In the genomic region with DNA sequence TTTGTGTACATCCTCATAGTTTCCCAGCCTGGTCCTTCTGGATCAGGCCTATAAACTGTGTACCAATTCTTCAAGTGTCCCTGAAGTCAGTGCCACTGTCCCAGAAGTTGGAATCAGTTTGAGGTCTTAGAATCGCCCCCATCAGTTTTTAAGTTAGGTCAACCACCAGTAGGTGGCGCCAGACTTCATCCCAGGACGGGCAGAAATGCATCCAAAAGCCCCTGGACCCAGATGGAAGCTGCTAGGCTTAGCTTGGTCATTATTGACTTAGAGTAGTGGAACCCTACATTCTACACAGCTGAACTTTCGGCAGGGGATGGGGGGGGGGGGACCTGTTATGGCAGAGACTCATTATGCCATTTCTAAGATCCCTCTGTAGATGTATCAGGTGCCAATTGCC, we compare ENCODE assay signal across 8 mouse cellular contexts.
DNase-seq lines count a peak whose midpoint lies in the region; ATAC-seq and TF ChIP-seq lines count a peak whose summit lies in the region.

No protein-coding gene starts in this region.

- H3K27ac ChIP-seq in forebrain, embryonic 14.5 days (ENCODE audit: low read depth, low read length): no peak overlapping the region
- H3K27ac ChIP-seq in forebrain, embryonic 12.5 days: no peak overlapping the region
- H3K27ac ChIP-seq in midbrain, embryonic 11.5 days (ENCODE audit: low read depth, low read length): no peak overlapping the region
- no peak overlapping the region for H3K27ac ChIP-seq in midbrain, embryonic 15.5 days
- H3K27ac ChIP-seq in stomach, postnatal 0 days (replicated peaks): no peak overlapping the region

- no peak for TF ChIP-seq EP300 in stomach, postnatal 0 days (optimal IDR thresholded peaks at IDR 0.05)

- no peaks in the 10 kb centered on the region for H3K27me3 ChIP-seq in forebrain, embryonic 14.5 days (replicated peaks; ENCODE audit: control insufficient read depth, insufficient read depth, low read length)
- no peaks in the 10 kb centered on the region for H3K27me3 ChIP-seq in forebrain, embryonic 12.5 days
- no peaks in the 10 kb centered on the region for H3K27me3 ChIP-seq in midbrain, embryonic 11.5 days (ENCODE audit: control insufficient read depth, insufficient read depth, low read length)
- H3K27me3 ChIP-seq in midbrain, embryonic 15.5 days (replicated peaks): no peaks in the 10 kb centered on the region
- H3K27me3 ChIP-seq in stomach, postnatal 0 days (ENCODE audit: control insufficient read depth, insufficient read depth, low read length): no peaks in the 10 kb centered on the region

- no peak overlapping the region for H3K4me3 ChIP-seq in forebrain, embryonic 14.5 days (ENCODE audit: low read depth, low read length)
- no peak overlapping the region for H3K4me3 ChIP-seq in forebrain, embryonic 12.5 days (replicated peaks)
- H3K4me3 ChIP-seq in midbrain, embryonic 11.5 days (ENCODE audit: low read depth, low read length): no peak overlapping the region
- no peak overlapping the region for H3K4me3 ChIP-seq in midbrain, embryonic 15.5 days
- H3K4me3 ChIP-seq in stomach, postnatal 0 days (ENCODE audit: low read depth, low read length): no peak overlapping the region

- WGBS in forebrain, embryonic 14.5 days: 40% methylated on average over 4 of the region's 4 CpGs
- 36% methylated on average over 4 of the region's 4 CpGs for WGBS in forebrain, embryonic 12.5 days
- 39% methylated on average over 4 of the region's 4 CpGs for WGBS in midbrain, embryonic 11.5 days
- 34% methylated on average over 4 of the region's 4 CpGs for WGBS in midbrain, embryonic 15.5 days
- 40% methylated on average over 4 of the region's 4 CpGs for WGBS in stomach, postnatal 0 days

- no peak for ATAC-seq in forebrain, embryonic 14.5 days
- ATAC-seq in forebrain, embryonic 12.5 days (ENCODE audit: low FRiP score): no peak
- ATAC-seq in midbrain, embryonic 11.5 days (ENCODE audit: low FRiP score): no peak
- no peak for ATAC-seq in midbrain, embryonic 15.5 days (replicated peaks)
- ATAC-seq in stomach, postnatal 0 days (ENCODE audit: low FRiP score, low TSS enrichment): no peak

- TF ChIP-seq CTCF in stomach, postnatal 0 days (IDR thresholded peaks at IDR 0.05; ENCODE audit: low read depth): peak; percentile 72

- no peaks in the 10 kb centered on the region for H3K4me1 ChIP-seq in forebrain, embryonic 14.5 days (ENCODE audit: control insufficient read depth, insufficient read depth, low read length)
- H3K4me1 ChIP-seq in forebrain, embryonic 12.5 days: no peaks in the 10 kb centered on the region
- no peaks in the 10 kb centered on the region for H3K4me1 ChIP-seq in midbrain, embryonic 11.5 days (ENCODE audit: control insufficient read depth, insufficient read depth, low read length)
- H3K4me1 ChIP-seq in midbrain, embryonic 15.5 days: no peaks in the 10 kb centered on the region
- no peaks in the 10 kb centered on the region for H3K4me1 ChIP-seq in stomach, postnatal 0 days (replicated peaks; ENCODE audit: control insufficient read depth, insufficient read depth)

- H3K9ac ChIP-seq in forebrain, embryonic 14.5 days (ENCODE audit: low read length): no peak overlapping the region
- no peak overlapping the region for H3K9ac ChIP-seq in forebrain, embryonic 12.5 days
- H3K9ac ChIP-seq in midbrain, embryonic 11.5 days (ENCODE audit: low read length): no peak overlapping the region
- no peak overlapping the region for H3K9ac ChIP-seq in midbrain, embryonic 15.5 days
- H3K9ac ChIP-seq in stomach, postnatal 0 days (ENCODE audit: low read length): no peak overlapping the region

- DNase-seq in forebrain, embryonic 14.5 days (ENCODE audit: low spot score): peak; percentile 62
- DNase-seq in midbrain, embryonic 11.5 days (ENCODE audit: low spot score, missing footprints): peak; percentile 91
- DNase-seq in adrenal gland, postnatal 10 days: peak; percentile 56
- DNase-seq in induced T-regulatory cell, adult 2 months (ENCODE audit: low read depth): peak; percentile 58
- peak; percentile 37 for DNase-seq in stomach, postnatal 0 days (ENCODE audit: low spot score)
- no peak for DNase-seq in layer of hippocampus, postnatal 36 days

- no peak overlapping the region for H3K4me2 ChIP-seq in forebrain, embryonic 14.5 days (ENCODE audit: low read length)
- no peak overlapping the region for H3K4me2 ChIP-seq in forebrain, embryonic 12.5 days
- no peak overlapping the region for H3K4me2 ChIP-seq in midbrain, embryonic 11.5 days
- H3K4me2 ChIP-seq in midbrain, embryonic 15.5 days: no peak overlapping the region
- H3K4me2 ChIP-seq in stomach, postnatal 0 days (replicated peaks; ENCODE audit: low read depth): no peak overlapping the region

- no peaks in the 10 kb centered on the region for H3K36me3 ChIP-seq in forebrain, embryonic 14.5 days (ENCODE audit: control insufficient read depth, insufficient read depth, low read length)
- no peaks in the 10 kb centered on the region for H3K36me3 ChIP-seq in forebrain, embryonic 12.5 days (replicated peaks)
- no peaks in the 10 kb centered on the region for H3K36me3 ChIP-seq in midbrain, embryonic 11.5 days (ENCODE audit: control insufficient read depth, insufficient read depth, low read length)
- H3K36me3 ChIP-seq in midbrain, embryonic 15.5 days (replicated peaks): no peaks in the 10 kb centered on the region
- H3K36me3 ChIP-seq in stomach, postnatal 0 days (ENCODE audit: control insufficient read depth, insufficient read depth, low read length): no peaks in the 10 kb centered on the region

- no peaks in the 10 kb centered on the region for H3K9me3 ChIP-seq in forebrain, embryonic 14.5 days (replicated peaks; ENCODE audit: control insufficient read depth, low read length)
- no peaks in the 10 kb centered on the region for H3K9me3 ChIP-seq in forebrain, embryonic 12.5 days
- no peaks in the 10 kb centered on the region for H3K9me3 ChIP-seq in midbrain, embryonic 11.5 days (ENCODE audit: control insufficient read depth, low read length)
- no peaks in the 10 kb centered on the region for H3K9me3 ChIP-seq in midbrain, embryonic 15.5 days
- no peaks in the 10 kb centered on the region for H3K9me3 ChIP-seq in stomach, postnatal 0 days (ENCODE audit: control insufficient read depth, low read length)

Comparison
In these comparisons a context has a peak if more than half of its experiments do, and no peak if none do; other contexts are left out.
1. DNase-seq: peak in forebrain, embryonic 14.5 days (single experiment), midbrain, embryonic 11.5 days (single experiment), adrenal gland, postnatal 10 days (single experiment), induced T-regulatory cell, adult 2 months (single experiment) and stomach, postnatal 0 days (single experiment); none in layer of hippocampus, postnatal 36 days (0 of 2).